7 mouse cellular contexts compared by ENCODE assay signal in the genomic region with DNA sequence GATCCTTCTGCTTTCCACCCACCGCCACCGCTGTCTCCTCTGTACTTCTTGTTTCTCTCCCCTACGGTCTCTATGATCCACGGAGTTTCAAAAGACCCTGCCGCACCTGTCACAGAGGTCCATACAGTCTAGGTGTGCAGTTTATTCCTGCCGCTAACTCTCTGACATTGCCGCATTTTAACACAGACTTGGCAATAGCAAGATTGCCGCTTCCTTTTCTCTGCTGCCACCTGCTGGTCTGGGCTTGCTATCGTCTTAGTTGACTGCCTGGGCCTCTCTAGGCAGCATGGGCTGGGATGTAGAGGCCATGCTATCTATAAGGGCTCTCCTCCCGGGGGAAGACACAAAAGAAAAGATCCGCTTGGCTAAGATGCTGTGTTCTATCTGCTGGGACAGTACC. TPM values are rescaled to one million over a fixed set of nuclear protein-coding genes. Genes with fewer than 3 reads are reported as not detected.
A peak's percentile ranks its signal among the peaks of the same experiment; 100 is the strongest.
DNase-seq lines count a peak whose midpoint lies in the region; ATAC-seq lines count a peak whose summit lies in the region.

No protein-coding gene starts in this region.

- H3K36me3 ChIP-seq in midbrain, embryonic 11.5 days (ENCODE audit: control insufficient read depth, insufficient read depth, low read length), result peaks cover 7% of the 10 kb centered on the region; the same call in 1 of the 2 replicates

- H3K4me1 ChIP-seq in midbrain, embryonic 11.5 days (ENCODE audit: control insufficient read depth, insufficient read depth, low read length), result no peaks in the 10 kb centered on the region

- no peak overlapping the region for H3K4me2 ChIP-seq in midbrain, embryonic 11.5 days

- 56% methylated on average over 11 of the region's 11 CpGs for WGBS in midbrain, embryonic 11.5 days

- no peak overlapping the region for H3K9ac ChIP-seq in midbrain, embryonic 11.5 days (ENCODE audit: low read length)

- peak; percentile 82 for DNase-seq in T-cell, adult 2 months (ENCODE audit: low spot score)
- peak; percentile 81 for DNase-seq in cerebellum, adult 8-10 months
- peak; percentile 40 to 81 for DNase-seq in frontal cortex, postnatal 10 days (ENCODE audit: low spot score in 2 of 2)
- peak; percentile 91 for DNase-seq in induced T-regulatory cell, adult 2 months (ENCODE audit: low read depth)
- DNase-seq in left cerebral cortex, adult 9 months (ENCODE audit: low spot score in 2 of 2), result peak; percentile 19 to 85
- peak; percentile 99 for DNase-seq in midbrain, embryonic 11.5 days (ENCODE audit: low spot score, missing footprints)
- peak; percentile 70 for DNase-seq in spleen, adult 12 weeks (ENCODE audit: low spot score)

- peak; percentile 66; the same call in 1 of the 2 replicates for ATAC-seq in midbrain, embryonic 11.5 days (ENCODE audit: low FRiP score)

- no peak overlapping the region for H3K27ac ChIP-seq in midbrain, embryonic 11.5 days (ENCODE audit: low read depth, low read length)

- no peaks in the 10 kb centered on the region for H3K27me3 ChIP-seq in midbrain, embryonic 11.5 days (ENCODE audit: control insufficient read depth, insufficient read depth, low read length)

- no peaks in the 10 kb centered on the region for H3K9me3 ChIP-seq in midbrain, embryonic 11.5 days (ENCODE audit: control insufficient read depth, low read length)

- H3K4me3 ChIP-seq in midbrain, embryonic 11.5 days (ENCODE audit: low read depth, low read length), result no peak overlapping the region

RNA-seq across cellular contexts. Expression of a gene that starts 17.2 kb away (rescaled TPM):
- polyA plus RNA-seq in midbrain, embryonic 11.5 days (2014; fragmentation: Nextera tagmentation; extraction: Ambion mirVana), result 0.10 TPM in 1 of 2 replicates, not detected in the other

RNA-seq across cellular contexts. Expression of a gene that starts 18.2 kb away (rescaled TPM):
- polyA plus RNA-seq in midbrain, embryonic 11.5 days (2014; fragmentation: Nextera tagmentation; extraction: Ambion mirVana), result 172 and 190 TPM in 2 replicates
